Mouse (Mus musculus) urinary bladder, adult 2 months (tissue): ENCODE measurements around the gene Clec4a4. TPM values are rescaled to one million over a fixed set of nuclear protein-coding genes. Genes with fewer than 3 reads are reported as not detected.
"Not testable (repeated sequence)": the region's sequence is repeated elsewhere in the genome, so short reads cannot be mapped to it uniquely, and the experiment has no call there.

Source experiments
- DNase-seq: peaks from one replicate; pipeline ENCODE4 v3.0.0; 2022; ENCODE audit warnings: low spot score
- polyA plus RNA-seq: library from polyadenylated mRNA; depleted of rRNA; stranded (reverse); fragments of >200 nt; gene quantifications from 2 replicates; pipeline ENCODE4 v1.2.3, GENCODE M21; 2012; rRNA removed

Gene Clec4a4
- 0.10 TPM in 1 of 2 replicates, not detected in the other for polyA plus RNA-seq

DNA sequence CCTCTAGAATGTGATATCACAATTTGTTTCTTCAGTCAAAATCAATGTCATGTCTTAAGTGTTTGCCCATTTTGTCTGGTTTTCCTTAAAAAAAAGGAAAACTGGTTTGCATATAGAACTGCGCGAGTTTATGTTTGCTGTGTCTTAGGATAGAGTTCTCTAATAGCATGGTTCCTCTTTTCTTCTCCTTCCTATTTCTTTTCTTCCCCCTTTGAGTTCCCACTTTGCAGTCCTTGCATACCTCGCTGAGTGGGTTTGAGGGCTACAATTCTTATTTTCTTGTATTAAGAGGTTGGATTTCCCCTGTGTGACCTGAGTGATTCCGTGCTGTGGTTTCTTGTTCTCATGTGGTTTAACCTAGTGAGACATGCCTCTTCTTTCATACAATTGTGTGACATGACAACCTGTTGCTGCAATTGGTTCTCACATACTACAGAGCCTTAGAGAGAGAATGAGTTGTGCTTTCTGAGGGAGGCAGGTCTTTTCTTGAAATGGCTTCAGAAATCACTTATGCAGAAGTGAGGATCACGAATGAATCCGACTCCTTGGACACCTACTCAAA, at the start of gene Clec4a4:
Gene Clec4a4, plus strand, starts transcription at position 492 of the 562 bp plus-strand sequence.
- no peak for DNase-seq

DNA sequence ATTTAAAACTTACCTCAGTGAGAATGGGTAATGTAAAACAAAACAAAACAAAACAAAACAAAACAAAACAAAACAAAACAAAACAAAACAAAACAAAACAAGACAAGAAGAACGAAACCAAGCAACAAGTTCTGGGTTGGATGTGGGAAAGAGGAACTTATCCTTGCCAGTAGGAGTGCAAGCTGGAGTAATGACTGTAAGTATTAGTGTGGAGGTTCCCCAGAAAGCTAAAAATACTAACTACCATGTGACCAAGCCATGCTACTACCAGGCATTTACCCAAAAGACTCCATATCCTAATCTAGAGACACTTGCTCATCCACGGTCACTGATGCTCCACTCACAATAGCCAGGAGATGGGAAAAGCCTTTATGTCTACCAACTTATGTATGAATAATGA, 43.4 kb upstream of the Clec4a4 start:
- DNase-seq, result no peak

DNA sequence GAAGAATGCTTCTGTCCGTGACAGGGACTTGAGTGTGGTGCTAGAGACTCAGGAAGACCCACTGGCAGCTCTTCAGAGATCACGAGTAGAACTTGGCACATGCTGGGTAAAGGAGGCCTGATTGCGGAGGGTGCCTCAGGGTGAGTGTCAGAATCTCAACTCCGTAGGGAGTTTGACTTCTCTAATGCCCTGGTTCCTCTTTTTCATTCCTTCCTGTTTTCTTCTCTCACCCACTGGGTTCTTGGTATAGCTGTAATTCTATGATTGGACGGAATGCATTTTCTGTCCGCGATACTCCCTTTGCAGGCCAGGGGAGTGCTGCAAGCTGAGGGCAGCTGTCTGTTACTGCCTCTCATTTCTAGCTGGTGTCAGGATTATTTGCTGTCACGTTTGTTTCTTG, 37.8 kb upstream of the Clec4a4 start, which contains the start of gene Clec4a3:
Gene Clec4a3, plus strand, starts transcription at position 115 of the 400 bp plus-strand sequence.
- no peak for DNase-seq

DNA sequence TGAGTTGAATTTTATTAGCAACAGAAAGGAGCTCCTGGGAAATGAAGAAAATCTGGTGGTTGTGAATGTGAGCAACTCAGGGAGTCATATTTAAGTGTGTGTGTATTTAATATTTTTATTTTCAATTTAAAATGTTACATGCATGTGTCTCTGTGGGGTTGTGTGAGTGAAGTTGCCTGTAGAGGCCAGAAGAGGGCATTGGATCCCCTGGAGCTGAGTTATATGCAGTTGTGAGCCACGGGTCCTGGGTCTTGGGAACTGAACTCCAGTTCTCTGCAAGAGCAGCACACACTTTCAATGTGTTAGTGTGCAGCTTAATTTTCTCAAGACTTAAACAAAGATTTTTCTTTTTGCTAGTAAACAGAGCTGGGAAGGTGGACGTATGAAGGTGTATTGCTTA, 25.6 kb upstream of the Clec4a4 start:
- DNase-seq, result no peak

DNA sequence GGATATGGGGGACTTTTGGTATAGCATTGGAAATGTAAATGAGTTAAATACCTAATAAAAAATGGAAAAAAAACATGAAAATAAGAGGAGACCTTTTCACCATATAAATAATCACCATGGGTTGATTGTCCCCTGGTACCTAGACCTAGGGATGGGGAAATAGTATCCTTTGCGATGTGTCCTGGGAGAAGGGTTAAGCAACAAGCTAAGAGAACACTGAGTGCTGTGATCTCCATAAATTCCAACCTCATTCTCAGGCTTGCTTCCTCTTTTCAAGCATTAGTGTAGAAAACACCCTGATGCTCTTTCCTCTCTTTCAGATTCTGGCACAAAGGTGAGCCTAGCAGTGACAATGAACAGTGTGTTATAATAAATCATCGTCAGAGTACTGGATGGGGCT, 21.1 kb upstream of the Clec4a4 start:
- no peak for DNase-seq

DNA sequence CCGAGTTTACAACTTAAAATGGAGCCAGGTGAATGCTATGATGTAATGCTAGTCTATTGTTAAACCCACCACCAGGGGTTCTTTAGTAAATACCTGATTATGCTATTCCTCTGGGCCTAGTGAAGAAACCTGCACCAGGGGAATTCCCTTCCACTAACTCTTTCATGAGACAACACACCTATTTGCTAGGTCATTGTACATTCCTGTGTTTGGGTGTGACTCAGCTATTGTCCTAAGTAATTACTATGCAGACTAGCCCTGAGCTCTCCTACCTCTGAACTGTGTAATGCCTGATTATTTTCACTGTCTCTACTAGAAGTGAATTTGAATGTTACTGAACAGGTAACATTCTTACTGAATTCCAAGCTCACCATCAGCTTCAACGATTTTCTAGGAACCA, 14.5 kb downstream of the Clec4a4 start:
- not testable (repeated sequence) for DNase-seq

DNA sequence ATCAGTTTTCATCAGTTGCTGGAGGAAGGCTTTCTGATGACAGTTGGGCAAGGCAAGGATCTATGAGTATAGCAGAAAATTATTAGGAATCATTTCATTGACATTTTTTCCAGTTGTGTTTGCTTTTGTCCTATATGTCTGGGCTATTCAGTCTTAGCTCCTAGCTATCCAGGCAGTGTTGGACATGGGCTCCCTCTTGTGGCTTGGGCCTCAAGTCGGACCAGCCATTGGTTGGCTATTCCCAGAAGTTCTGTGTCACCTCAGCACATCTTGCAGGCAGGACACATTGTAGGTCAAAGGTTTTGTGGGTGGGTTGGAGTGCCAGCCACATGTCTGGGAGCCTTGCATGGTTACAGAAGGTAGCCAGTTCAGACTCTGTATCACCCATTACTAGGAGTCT, 15.4 kb downstream of the Clec4a4 start:
- no peak for DNase-seq

DNA sequence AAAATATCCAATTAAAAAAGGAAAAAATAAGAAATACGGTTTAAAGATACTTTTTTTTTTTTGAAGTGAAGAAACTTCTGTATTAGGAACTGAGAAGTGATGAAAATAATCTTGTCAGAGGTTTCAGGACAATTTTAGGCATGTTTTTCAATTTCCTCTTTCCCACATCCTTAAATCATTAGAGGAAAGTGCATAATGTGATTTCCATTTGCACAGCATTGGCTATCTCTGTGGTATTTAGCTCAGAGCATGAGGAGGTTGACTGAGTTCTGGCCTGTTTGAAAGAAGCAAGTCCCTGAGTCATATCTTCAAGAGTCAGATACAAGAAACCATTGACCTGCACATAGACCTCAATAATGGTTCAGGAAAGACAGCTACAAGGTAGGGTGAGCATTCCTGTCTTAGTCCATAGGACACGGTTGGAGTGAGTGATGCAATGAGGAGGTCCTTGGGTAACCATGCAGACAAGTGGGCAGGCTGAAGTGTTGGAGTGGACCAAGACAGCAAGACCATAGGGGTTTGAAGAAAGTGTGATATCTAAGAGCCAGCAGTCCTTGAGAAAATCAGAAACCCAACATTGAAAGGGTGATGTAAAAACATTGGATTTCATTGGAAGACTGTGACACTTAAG, 59.7 kb downstream of the Clec4a4 start, which contains the start of gene Clec4b1:
Gene Clec4b1, plus strand, starts transcription at position 221 of the 631 bp plus-strand sequence.
- no peak for DNase-seq

Other genes with a start within 250 kb of the Clec4a4 start
- 5.1 and 5.9 TPM in 2 replicates for gene Slc2a3, start 188.7 kb upstream of the Clec4a4 start, polyA plus RNA-seq
- 7.2 and 15.7 TPM in 2 replicates for gene Foxj2, start 170.5 kb upstream of the Clec4a4 start, polyA plus RNA-seq
- 6.4 TPM in 2 replicates for gene C3ar1, start 134.2 kb upstream of the Clec4a4 start, polyA plus RNA-seq
- gene Necap1, start 115.9 kb upstream of the Clec4a4 start, polyA plus RNA-seq, result 25.5 and 33.1 TPM in 2 replicates
- 11.0 and 11.4 TPM in 2 replicates for gene Clec4a1, start 68.5 kb upstream of the Clec4a4 start, polyA plus RNA-seq
- 5.0 and 5.4 TPM in 2 replicates for gene Clec4a3, start 37.9 kb upstream of the Clec4a4 start, polyA plus RNA-seq
- 3.4 and 3.8 TPM in 2 replicates for gene Clec4b1, start 59.6 kb downstream of the Clec4a4 start, polyA plus RNA-seq
- gene Clec4a2, start 116.1 kb downstream of the Clec4a4 start, polyA plus RNA-seq, result 9.3 TPM in 2 replicates
- gene Clec4b2, start 182.5 kb downstream of the Clec4a4 start, polyA plus RNA-seq, result not detected in 2 replicates
- gene Clec4n, start 239.5 kb downstream of the Clec4a4 start, polyA plus RNA-seq, result 3.9 and 5.2 TPM in 2 replicates